Mouse (Mus musculus) frontal cortex, adult (tissue): ENCODE measurements at regions not wholly inside any gene's neighbourhood (a gene's known extent, or its start where the extent isn't known, plus 50 kb on each side); places are given as distances from the start of the nearest gene placed in this dataset.

Experiments used
- ATAC-seq: cut with Nextera tagmentation; 2 replicates; pipeline ENCODE4 v1.9.2; 2017; ENCODE audit warnings: mild to moderate bottlenecking, moderate library complexity, mixed read lengths; ENCODE audit not compliant: low TSS enrichment

DNA sequence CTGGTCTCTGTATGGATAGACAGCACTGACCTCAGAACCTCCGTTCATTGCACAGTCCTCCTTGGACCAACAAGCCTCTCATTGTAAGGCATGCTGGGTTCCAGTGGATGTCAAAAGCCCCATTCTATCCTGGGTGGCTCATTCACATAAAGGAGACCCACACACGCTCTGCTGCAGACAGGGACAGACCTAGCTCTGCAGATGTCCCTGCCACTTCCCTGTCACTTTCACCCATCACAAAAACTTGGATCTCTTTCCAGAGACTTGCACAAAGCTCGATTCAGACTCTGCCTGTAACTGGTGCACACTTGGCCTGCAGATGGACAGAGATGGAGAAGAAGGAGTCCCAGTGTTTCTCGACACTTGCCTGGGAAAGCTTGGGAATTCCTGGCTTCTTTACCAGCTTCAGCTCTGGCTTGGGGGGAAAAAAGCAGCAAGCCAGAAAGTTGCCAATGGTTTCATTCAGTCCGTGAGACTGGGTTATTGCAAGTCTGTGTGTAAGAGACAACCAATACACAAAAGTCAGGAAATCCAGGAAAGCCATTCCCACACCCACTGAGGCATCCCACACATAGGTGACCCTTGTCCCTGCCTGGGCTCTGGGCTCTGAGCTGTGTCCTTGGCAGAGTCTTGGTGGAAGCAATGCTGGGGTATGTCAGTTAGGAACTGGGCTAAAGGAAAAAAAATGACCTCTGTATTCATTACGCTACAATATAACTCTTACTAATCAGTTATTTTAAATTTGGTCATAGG lies 136.1 kb upstream of the Car8 start:
- peak; percentile 45 for ATAC-seq

DNA sequence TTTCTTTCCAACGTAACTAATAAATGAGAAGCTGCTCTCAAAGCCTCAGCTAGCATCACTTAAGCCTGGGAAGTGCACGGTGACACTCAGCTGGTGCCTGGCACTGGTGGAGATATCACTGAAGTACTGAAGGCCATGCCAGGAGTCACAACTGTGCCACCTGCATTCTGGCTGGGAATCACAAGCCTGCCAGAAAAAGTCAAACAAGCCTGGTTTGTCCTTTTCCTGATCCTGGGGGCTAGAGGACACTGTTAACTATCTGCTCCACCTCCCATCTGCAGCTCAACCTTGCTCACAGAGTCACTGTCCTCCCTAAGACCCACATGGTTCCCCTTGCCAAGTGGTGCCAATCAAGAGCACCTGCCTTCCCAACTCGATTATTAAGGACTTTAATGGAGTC lies 135.2 kb upstream of the Car8 start:
- ATAC-seq, result no peak

- ATAC-seq, result no peak
These were observed 133.2 kb upstream of the Car8 start for GRCm38 (mm10) chr4:8372069-8372468.

GRCm38 (mm10) chr4:8370786-8371185 lies 131.9 kb upstream of the Car8 start:
- no peak for ATAC-seq

- peak; percentile 94 for ATAC-seq
These were observed 128.8 kb upstream of the Car8 start for GRCm38 (mm10) chr4:8367487-8368276.

DNA sequence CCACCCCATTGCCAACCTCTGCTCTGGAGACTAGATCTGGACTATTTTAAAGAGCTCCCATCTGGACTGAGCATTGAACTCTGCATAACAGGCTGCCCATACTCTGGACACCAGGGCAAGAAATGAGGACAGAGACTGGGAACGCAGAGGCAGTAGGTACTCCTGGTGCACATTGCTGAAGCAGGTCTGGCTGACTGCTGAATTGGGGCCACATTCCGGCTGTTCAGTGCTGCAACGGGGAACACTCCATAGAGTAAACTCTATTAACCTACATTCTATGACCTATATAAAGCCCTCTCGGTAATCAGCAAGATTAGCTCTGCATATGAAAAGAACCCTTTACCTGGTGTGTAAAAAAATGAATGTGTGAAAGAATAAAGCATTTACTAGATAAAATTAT lies 128.1 kb upstream of the Car8 start:
- ATAC-seq, result no peak

- peak; percentile 76 for ATAC-seq
These were observed 123.6 kb upstream of the Car8 start for GRCm38 (mm10) chr4:8362409-8362808.

DNA sequence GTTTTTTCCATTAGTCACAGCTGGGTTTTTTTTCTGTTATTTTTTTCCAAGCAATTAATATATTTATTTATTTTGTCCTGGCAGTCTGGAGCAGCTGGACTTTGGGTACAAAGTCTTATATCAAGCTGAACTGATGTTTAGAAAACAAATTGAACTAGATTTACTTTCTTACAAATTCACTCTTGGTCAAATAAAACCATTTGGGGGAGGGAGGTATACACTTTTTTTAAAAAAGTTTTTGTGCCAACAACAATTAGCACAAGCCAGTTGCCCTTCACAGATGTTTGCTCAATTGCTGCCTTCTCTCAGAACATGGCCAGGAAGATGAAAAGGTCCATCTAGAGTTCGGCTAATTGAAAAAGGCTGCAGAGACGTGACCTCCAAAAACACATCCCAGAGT lies 123.1 kb upstream of the Car8 start:
- ATAC-seq, result peak; percentile 35

- ATAC-seq, result no peak
These were observed 122.5 kb upstream of the Car8 start for GRCm38 (mm10) chr4:8361305-8361704.

DNA sequence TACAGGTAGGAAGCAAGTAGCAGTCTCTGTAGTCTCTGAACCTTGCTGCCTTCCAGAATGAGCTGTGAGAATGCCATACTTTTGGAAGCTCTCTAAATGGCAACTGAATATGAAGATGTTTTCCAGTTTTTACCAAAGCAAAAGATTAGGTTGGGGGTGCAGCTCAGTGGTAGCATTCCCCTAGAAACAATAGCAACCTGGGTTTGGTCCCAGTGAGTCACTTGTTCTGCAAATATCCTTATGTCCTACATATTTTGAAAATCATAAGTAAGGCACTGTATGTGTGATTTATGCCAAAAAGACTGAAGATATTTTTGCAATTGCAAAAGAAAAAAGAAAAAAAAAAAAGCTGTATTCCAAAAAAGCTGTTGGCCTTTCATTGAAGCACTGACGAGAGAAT lies 118.6 kb upstream of the Car8 start:
- ATAC-seq, result peak; percentile 97

- ATAC-seq, result no peak
These were observed 103.1 kb upstream of the Car8 start for GRCm38 (mm10) chr4:8341928-8342327.

DNA sequence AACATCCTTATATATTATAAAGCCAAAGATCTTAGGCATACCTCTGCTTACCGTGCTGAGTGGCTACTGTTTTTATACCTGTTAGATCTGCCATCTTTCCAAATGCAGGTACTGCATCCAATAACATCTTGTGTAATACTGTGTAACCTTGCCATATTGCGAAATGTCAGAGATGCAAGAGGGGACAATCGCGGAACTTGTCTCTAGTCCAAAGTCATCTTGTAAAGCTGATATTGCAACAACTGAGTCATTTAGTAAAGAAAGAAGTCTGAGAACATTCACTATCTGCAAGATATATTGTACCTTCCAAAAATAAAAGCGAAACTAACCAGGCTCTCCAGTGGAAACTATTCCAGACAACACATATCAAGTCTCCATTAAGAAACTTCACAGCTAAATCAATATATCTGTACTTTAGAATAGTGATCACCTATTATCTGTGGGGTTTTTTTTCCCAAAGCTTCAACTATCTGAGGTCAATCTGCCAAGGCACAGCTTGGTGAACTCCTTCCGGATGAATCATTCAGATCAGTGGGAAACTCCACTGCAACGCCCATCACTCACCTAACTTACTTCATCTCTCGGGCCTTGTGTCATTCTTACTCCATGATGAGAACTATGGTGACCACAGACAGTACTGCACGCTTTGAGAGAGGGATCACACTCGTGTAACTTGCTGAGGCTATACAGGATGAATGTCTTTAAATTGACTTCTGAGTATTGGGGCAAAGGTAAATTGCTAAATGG lies 70.6 kb upstream of the Car8 start:
- ATAC-seq, result no peak

DNA sequence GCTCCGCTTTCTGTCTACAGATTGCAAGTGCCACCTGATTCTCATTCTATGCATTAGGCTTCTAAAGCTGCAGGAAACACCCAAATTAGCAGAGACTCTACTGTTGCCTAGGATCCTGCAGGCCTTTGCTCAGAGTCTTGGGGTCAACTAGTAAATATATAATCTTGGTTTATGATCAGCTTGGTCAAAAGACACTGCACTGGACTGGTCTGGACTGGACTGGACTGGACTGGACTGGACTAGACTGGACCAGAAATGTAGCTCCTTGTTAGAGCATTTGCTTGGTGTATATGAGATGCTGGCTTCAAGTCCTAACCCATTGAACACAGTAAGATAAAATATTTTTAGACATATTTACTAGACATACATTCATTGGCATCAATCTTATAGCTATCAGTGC lies 53.7 kb upstream of the Car8 start:
- ATAC-seq, result no peak

DNA sequence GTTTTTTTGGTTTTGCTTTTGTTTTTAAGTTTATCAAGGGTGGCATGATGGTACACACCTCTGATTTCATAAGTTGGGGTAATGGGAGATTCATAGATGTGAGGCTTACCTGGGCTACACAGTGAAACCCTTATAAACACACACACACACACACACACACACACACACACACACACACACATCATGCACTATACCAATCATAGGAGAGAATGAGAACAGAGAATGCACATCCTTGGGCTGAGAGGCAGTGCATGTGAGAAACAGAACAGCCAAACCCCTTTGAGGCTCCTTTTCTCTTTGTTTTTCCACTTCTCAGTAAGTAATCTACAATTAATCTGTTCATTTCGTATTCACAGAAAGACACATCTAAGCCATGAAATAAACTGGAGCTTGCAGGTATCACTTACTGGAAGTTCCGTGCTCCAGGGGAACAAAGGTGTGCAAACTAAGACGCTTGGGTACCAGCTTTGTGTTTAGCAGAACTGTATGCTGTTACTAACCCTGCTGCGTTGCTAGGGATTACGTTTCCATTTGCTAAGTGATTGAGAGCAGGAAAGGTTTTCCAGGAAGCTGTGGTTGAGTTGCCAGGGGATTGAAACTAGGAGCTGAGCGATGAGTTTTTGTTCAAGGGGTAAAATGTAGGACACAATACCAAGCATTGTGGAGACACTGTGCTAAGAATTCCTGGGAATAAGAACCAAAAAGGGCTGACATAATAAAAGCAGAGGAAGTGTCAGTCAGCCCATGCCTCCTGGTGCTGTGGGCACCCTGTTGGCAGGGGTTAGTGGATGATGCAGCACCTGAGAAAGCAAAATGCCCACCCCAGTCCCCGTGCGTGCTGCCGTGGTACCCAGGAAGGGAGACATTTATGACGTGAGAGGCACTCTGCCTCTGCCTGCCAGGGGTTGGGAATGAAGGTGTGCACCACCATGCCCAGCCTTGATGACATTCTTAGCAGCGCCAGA lies 53.0 kb upstream of the Car8 start:
- ATAC-seq, result no peak

DNA sequence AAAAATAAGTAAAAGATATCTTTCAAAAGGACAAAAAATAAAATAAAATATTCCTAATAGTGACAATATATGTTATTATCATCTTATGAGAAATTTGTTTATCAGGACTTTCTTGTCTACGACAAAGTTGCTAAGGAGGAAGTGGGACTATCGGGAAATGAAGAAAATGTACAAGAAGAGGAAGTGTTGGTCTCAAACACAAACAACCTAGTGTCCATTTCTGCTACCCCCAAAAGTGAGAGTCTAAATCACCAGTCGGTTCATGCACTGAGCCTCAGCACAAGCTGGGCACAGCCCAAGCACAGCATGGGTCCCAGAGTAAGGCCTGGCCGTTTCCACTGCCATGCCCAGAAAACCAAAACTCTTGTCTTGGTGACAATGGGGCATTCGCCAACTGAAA lies 51.1 kb upstream of the Car8 start:
- ATAC-seq, result no peak
